Mouse (Mus musculus) lung, postnatal 0 days (tissue): ENCODE measurements at regions not wholly inside any gene's neighbourhood (a gene's known extent, or its start where the extent isn't known, plus 50 kb on each side); places are given as distances from the start of the nearest gene placed in this dataset.

Source experiments
- CTCF ChIP-seq: IDR thresholded peaks from 2 replicates; pipeline ENCODE4 v1.5.1; 2016; ENCODE audit warnings: antibody characterized with exemption, mild to moderate bottlenecking
- EP300 ChIP-seq: IDR thresholded peaks from 2 replicates; pipeline ENCODE4 v1.6.1; 2016; ENCODE audit warnings: antibody characterized with exemption, mild to moderate bottlenecking, control low read depth

DNA sequence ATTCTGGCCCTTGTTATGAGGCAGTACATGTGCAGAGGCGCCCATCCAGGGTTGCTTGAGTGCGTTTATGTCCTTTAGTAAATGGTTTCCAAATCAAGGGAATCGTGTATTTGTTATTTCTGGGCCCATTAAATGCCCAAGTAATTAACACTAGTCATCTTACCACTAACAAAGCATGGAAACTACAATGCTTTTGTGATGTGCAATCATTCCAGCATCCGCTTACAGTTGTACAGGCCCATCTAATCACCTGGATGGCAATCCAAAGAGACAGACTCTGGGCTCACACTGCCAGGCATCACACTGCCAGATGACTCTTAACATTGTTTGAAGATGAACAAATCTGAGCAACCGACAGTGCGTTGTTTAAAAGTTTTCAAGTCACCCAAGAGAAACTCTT, 113.6 kb upstream of the BC052040 start:
- TF ChIP-seq CTCF (no peak), EP300 (no peak)
